ENCODE assay signal across 17 mouse cellular contexts in the genomic region with DNA sequence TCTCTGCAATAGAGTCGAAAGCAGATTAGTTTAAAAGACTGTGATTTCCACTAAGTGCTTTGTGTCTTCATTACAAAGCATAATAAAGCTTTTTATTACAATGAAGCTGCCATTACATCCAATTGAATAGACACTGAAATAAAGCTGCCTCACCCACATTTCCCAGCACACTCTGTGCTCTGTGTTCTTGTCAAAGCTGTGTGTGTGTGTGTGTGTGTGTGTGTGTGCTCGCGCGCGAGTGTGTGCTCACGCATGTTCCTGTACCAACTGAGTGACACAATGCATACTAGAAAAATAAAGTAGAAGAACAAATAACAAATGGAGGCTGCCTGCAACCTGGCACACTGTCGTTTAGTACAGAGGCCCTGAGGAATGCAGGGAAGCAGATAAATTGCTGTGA.
DNase-seq lines count a peak whose midpoint lies in the region; ATAC-seq lines count a peak whose summit lies in the region.
"Had no signal": no experiment of that assay in that cellular context is flagged by ENCODE, and none has a peak within 500 bp of the region (broad histone marks: within the 10 kb centered on the region; RNA-seq: fewer than 3 reads in every experiment).

No protein-coding gene starts in this region.

- H3K4me1 ChIP-seq in midbrain, embryonic 12.5 days = peaks cover 13% of the 10 kb centered on the region
- H3K4me1 ChIP-seq in midbrain, embryonic 10.5 days = peaks cover 13% of the 10 kb centered on the region; the same call in 1 of the 2 replicates
- peaks cover 12% of the 10 kb centered on the region for H3K4me1 ChIP-seq in forebrain, embryonic 14.5 days (ENCODE audit: control insufficient read depth, insufficient read depth, low read length)
- H3K4me1 ChIP-seq in hindbrain, embryonic 15.5 days (replicated peaks) = peaks cover 17% of the 10 kb centered on the region
- peaks cover 10% of the 10 kb centered on the region for H3K4me1 ChIP-seq in neural tube, embryonic 14.5 days (ENCODE audit: control insufficient read depth, insufficient read depth, low read length)
- H3K4me1 ChIP-seq: liver, embryonic 15.5 days had no signal

- H3K36me3 ChIP-seq in midbrain, embryonic 12.5 days = no peaks in the 10 kb centered on the region
- H3K36me3 ChIP-seq in midbrain, embryonic 10.5 days = no peaks in the 10 kb centered on the region
- H3K36me3 ChIP-seq in forebrain, embryonic 14.5 days (ENCODE audit: control insufficient read depth, insufficient read depth, low read length) = no peaks in the 10 kb centered on the region
- no peaks in the 10 kb centered on the region for H3K36me3 ChIP-seq in hindbrain, embryonic 15.5 days
- H3K36me3 ChIP-seq in neural tube, embryonic 14.5 days (ENCODE audit: control insufficient read depth, insufficient read depth, low read length) = no peaks in the 10 kb centered on the region
- H3K36me3 ChIP-seq: liver, embryonic 15.5 days had no signal

- no peak overlapping the region for H3K4me2 ChIP-seq in midbrain, embryonic 12.5 days (replicated peaks)
- H3K4me2 ChIP-seq in forebrain, embryonic 14.5 days (ENCODE audit: low read length) = no peak overlapping the region
- H3K4me2 ChIP-seq in hindbrain, embryonic 15.5 days = no peak overlapping the region
- H3K4me2 ChIP-seq in neural tube, embryonic 14.5 days (ENCODE audit: low read depth, low read length) = no peak overlapping the region
- H3K4me2 ChIP-seq: liver, embryonic 15.5 days had no signal

- WGBS in midbrain, embryonic 12.5 days = 62% methylated on average over 7 of the region's 7 CpGs
- WGBS in midbrain, embryonic 10.5 days = 86% methylated on average over 7 of the region's 7 CpGs
- WGBS in forebrain, embryonic 14.5 days = 51% methylated on average over 7 of the region's 7 CpGs
- WGBS in hindbrain, embryonic 15.5 days = 63% methylated on average over 7 of the region's 7 CpGs
- WGBS in neural tube, embryonic 14.5 days = 61% methylated on average over 7 of the region's 7 CpGs

- H3K9me3 ChIP-seq in midbrain, embryonic 12.5 days = no peaks in the 10 kb centered on the region
- no peaks in the 10 kb centered on the region for H3K9me3 ChIP-seq in midbrain, embryonic 10.5 days (replicated peaks)
- H3K9me3 ChIP-seq in forebrain, embryonic 14.5 days (replicated peaks; ENCODE audit: control insufficient read depth, low read length) = no peaks in the 10 kb centered on the region
- no peaks in the 10 kb centered on the region for H3K9me3 ChIP-seq in hindbrain, embryonic 15.5 days
- H3K9me3 ChIP-seq in neural tube, embryonic 14.5 days (ENCODE audit: control insufficient read depth, low read length) = no peaks in the 10 kb centered on the region
- H3K9me3 ChIP-seq: liver, embryonic 15.5 days had no signal

- H3K4me3 ChIP-seq in midbrain, embryonic 12.5 days = no peak overlapping the region
- no peak overlapping the region for H3K4me3 ChIP-seq in midbrain, embryonic 10.5 days
- H3K4me3 ChIP-seq in forebrain, embryonic 14.5 days (ENCODE audit: low read depth, low read length) = no peak overlapping the region
- no peak overlapping the region for H3K4me3 ChIP-seq in hindbrain, embryonic 15.5 days
- no peak overlapping the region for H3K4me3 ChIP-seq in neural tube, embryonic 14.5 days (ENCODE audit: low read depth, low read length)
- H3K4me3 ChIP-seq: liver, embryonic 15.5 days; myocyte had no signal

- H3K27ac ChIP-seq in midbrain, embryonic 12.5 days (replicated peaks) = peak overlapping the region; percentile 56; the same call in 1 of the 2 replicates
- no peak overlapping the region for H3K27ac ChIP-seq in midbrain, embryonic 10.5 days (replicated peaks)
- peak overlapping the region; percentile 29; the same call in 1 of the 2 replicates for H3K27ac ChIP-seq in forebrain, embryonic 14.5 days (ENCODE audit: low read depth, low read length)
- H3K27ac ChIP-seq in hindbrain, embryonic 15.5 days (replicated peaks) = peak overlapping the region; percentile 56
- peak overlapping the region; percentile 67; the same call in 1 of the 2 replicates for H3K27ac ChIP-seq in neural tube, embryonic 14.5 days (ENCODE audit: low read depth, low read length)
- H3K27ac ChIP-seq: liver, embryonic 15.5 days had no signal

- no peak for ATAC-seq in midbrain, embryonic 12.5 days (ENCODE audit: low FRiP score, low read depth)
- peak; percentile 58; the same call in 1 of the 2 replicates for ATAC-seq in forebrain, embryonic 14.5 days
- peak; percentile 54 for ATAC-seq in hindbrain, embryonic 15.5 days (ENCODE audit: low FRiP score, low read depth)
- ATAC-seq in neural tube, embryonic 14.5 days (ENCODE audit: low read depth) = 0 out of 2 replicates have a peak, but pooled peaks have one; percentile 54
- ATAC-seq: inflammation-experienced regulatory T-cells, adult 6 months; lung, postnatal 0 days had no signal

- no peak for DNase-seq in midbrain, embryonic 10.5 days (ENCODE audit: low spot score)
- no peak for DNase-seq in forebrain, embryonic 14.5 days (ENCODE audit: low spot score)
- no peak for DNase-seq in lung, postnatal 4 days
- no peak for DNase-seq in kidney, postnatal 4 days
- DNase-seq: adrenal gland, postnatal 25 days; cerebellum, adult 9-10 months; gastrocnemius, postnatal 14 days; kidney, adult 9 months; right cerebral cortex, postnatal 4 days; thymus, postnatal 25 days had no signal

- no peak overlapping the region for H3K9ac ChIP-seq in midbrain, embryonic 12.5 days (replicated peaks)
- H3K9ac ChIP-seq in forebrain, embryonic 14.5 days (ENCODE audit: low read length) = 0 out of 2 replicates have a peak overlapping the region, but pooled peaks have one; percentile 3
- no peak overlapping the region for H3K9ac ChIP-seq in hindbrain, embryonic 15.5 days
- no peak overlapping the region for H3K9ac ChIP-seq in neural tube, embryonic 14.5 days (replicated peaks; ENCODE audit: low read depth, low read length)
- H3K9ac ChIP-seq: liver, embryonic 15.5 days had no signal

- H3K27me3 ChIP-seq in midbrain, embryonic 12.5 days = no peaks in the 10 kb centered on the region
- no peaks in the 10 kb centered on the region for H3K27me3 ChIP-seq in midbrain, embryonic 10.5 days (ENCODE audit: low read depth, poor library complexity, severe bottlenecking)
- H3K27me3 ChIP-seq in forebrain, embryonic 14.5 days (replicated peaks; ENCODE audit: control insufficient read depth, insufficient read depth, low read length) = no peaks in the 10 kb centered on the region
- no peaks in the 10 kb centered on the region for H3K27me3 ChIP-seq in hindbrain, embryonic 15.5 days
- no peaks in the 10 kb centered on the region for H3K27me3 ChIP-seq in neural tube, embryonic 14.5 days (ENCODE audit: control insufficient read depth, insufficient read depth, low read length)
- H3K27me3 ChIP-seq: liver, embryonic 15.5 days had no signal
